Mouse (Mus musculus) neural tube, embryonic 12.5 days (tissue): ENCODE data around the gene Fbxw2. TPM values are rescaled to one million over a fixed set of nuclear protein-coding genes. Genes with fewer than 3 reads are reported as not detected.
"Not testable (repeated sequence)": the region's sequence is repeated elsewhere in the genome, so short reads cannot be mapped to it uniquely, and the experiment has no call there.

Experiments
- ATAC-seq: fragments of 200-750 bp; cut with Nextera tagmentation; 2 replicates; pipeline ENCODE4 v1.8.0; 2017; ENCODE audit warnings: low read depth, mild to moderate bottlenecking, moderate TSS enrichment, moderate library complexity; ENCODE audit not compliant: low FRiP score
- H3K27ac ChIP-seq: fragments of 300-500 bp; sonication (generic); 2 replicates; pipeline ENCODE4 v1.5.1; 2016
- H3K27me3 ChIP-seq: fragments of 300-500 bp; sonication (generic); replicated peaks from 2 replicates; pipeline ENCODE4 v1.6.1; 2016; ENCODE audit warnings: mild to moderate bottlenecking
- H3K36me3 ChIP-seq: fragments of 300-500 bp; sonication (generic); 2 replicates; pipeline ENCODE4 v1.6.1; 2016; ENCODE audit warnings: mild to moderate bottlenecking
- H3K4me1 ChIP-seq: fragments of 300-500 bp; sonication (generic); 2 replicates; pipeline ENCODE4 v1.6.1; 2016
- H3K4me2 ChIP-seq: fragments of 300-500 bp; sonication (generic); replicated peaks from 2 replicates; pipeline ENCODE4 v1.6.1; 2016; ENCODE audit warnings: mild to moderate bottlenecking
- H3K4me3 ChIP-seq: fragments of 300-500 bp; sonication (generic); 2 replicates; pipeline ENCODE4 v1.5.1; 2016
- H3K9ac ChIP-seq: fragments of 300-500 bp; sonication (generic); 2 replicates; pipeline ENCODE4 v1.6.1; 2016; ENCODE audit warnings: mild to moderate bottlenecking
- H3K9me3 ChIP-seq: fragments of 300-500 bp; sonication (generic); 2 replicates; pipeline ENCODE4 v1.6.1; 2016; ENCODE audit warnings: mild to moderate bottlenecking
- WGBS: fragments of 180-500 bp; shearing (Covaris S2); methylation state at CpG from one replicate; pipeline ENCODE4 v1.1.7; 2016; 5-methylcytosine and 5-hydroxymethylcytosine counted together
- polyA plus RNA-seq: library from polyadenylated mRNA; unstranded; fragments of >200 nt; fragmentation: Nextera tagmentation; extraction: Ambion mirVana; gene quantifications from 2 replicates; pipeline ENCODE4 v1.2.1, GENCODE M21; 2016

The Fbxw2 gene
- polyA plus RNA-seq, 1 experiment from 2014 or later: 72.1 TPM

GRCm38 (mm10) chr2:34808057-34808456 lies 18.1 kb downstream of the Fbxw2 start:
- H3K9me3 ChIP-seq: no peaks in the 10 kb centered on the region
- H3K27me3 ChIP-seq: no peaks in the 10 kb centered on the region
- no peak for ATAC-seq
- peaks cover 5% of the 10 kb centered on the region for H3K4me1 ChIP-seq
- H3K4me2 ChIP-seq: no peak overlapping the region
- H3K9ac ChIP-seq: no peak overlapping the region
- H3K4me3 ChIP-seq: no peak overlapping the region
- peaks cover 33% of the 10 kb centered on the region for H3K36me3 ChIP-seq
- no peak overlapping the region for H3K27ac ChIP-seq
- 89% methylated on average over 2 of the region's 2 CpGs for WGBS

GRCm38 (mm10) chr2:34805364-34805950 lies 20.7 kb downstream of the Fbxw2 start:
- Histone ChIP-seq H3K4me1 (peaks cover 5% of the 10 kb centered on the region), H3K9me3 (no peaks in the 10 kb centered on the region)

GRCm38 (mm10) chr2:34804815-34805214 lies 21.3 kb downstream of the Fbxw2 start:
- H3K9ac ChIP-seq: no peak overlapping the region
- ATAC-seq: no peak
- WGBS: 92% methylated on average over 1 of the region's 1 CpGs
- peaks cover 19% of the 10 kb centered on the region for H3K36me3 ChIP-seq
- no peak overlapping the region for H3K4me2 ChIP-seq
- H3K4me3 ChIP-seq: no peak overlapping the region
- H3K27me3 ChIP-seq: no peaks in the 10 kb centered on the region
- peaks cover 8% of the 10 kb centered on the region for H3K4me1 ChIP-seq
- no peaks in the 10 kb centered on the region for H3K9me3 ChIP-seq
- no peak overlapping the region for H3K27ac ChIP-seq

More at GRCm38 (mm10) chr2:34805364-34805950, 20.7 kb downstream of the Fbxw2 start:
- Histone ChIP-seq H3K27me3 (no peaks in the 10 kb centered on the region), H3K36me3 (peaks cover 19% of the 10 kb centered on the region), H3K4me3 (no peak overlapping the region), H3K4me2 (no peak overlapping the region), H3K27ac (no peak overlapping the region), H3K9ac (no peak overlapping the region)
- WGBS: 91% methylated on average over 10 of the region's 10 CpGs
- ATAC-seq: no peak

GRCm38 (mm10) chr2:34804172-34804571 lies 21.9 kb downstream of the Fbxw2 start:
- Histone ChIP-seq H3K4me2 (peak overlapping the region; percentile 46; the same call in 1 of the 2 replicates), H3K4me1 (peaks cover 11% of the 10 kb centered on the region), H3K36me3 (peaks cover 17% of the 10 kb centered on the region), H3K9ac (no peak overlapping the region), H3K4me3 (no peak overlapping the region), H3K27ac (no peak overlapping the region), H3K27me3 (no peaks in the 10 kb centered on the region), H3K9me3 (no peaks in the 10 kb centered on the region)
- ATAC-seq: no peak
- 98% methylated on average over 2 of the region's 2 CpGs for WGBS

- peaks cover 15% of the 10 kb centered on the region for H3K4me1 ChIP-seq
- no peaks in the 10 kb centered on the region for H3K9me3 ChIP-seq
- peak overlapping the region; percentile 46 for H3K4me2 ChIP-seq
- no peak overlapping the region for H3K4me3 ChIP-seq
- no peak for ATAC-seq
- peaks cover 12% of the 10 kb centered on the region for H3K36me3 ChIP-seq
- no peaks in the 10 kb centered on the region for H3K27me3 ChIP-seq
- WGBS: 69% methylated on average over 3 of the region's 3 CpGs
- no peak overlapping the region for H3K27ac ChIP-seq
- no peak overlapping the region for H3K9ac ChIP-seq
These were observed 22.4 kb downstream of the Fbxw2 start for GRCm38 (mm10) chr2:34803746-34804145.

- not testable (repeated sequence) for H3K9me3 ChIP-seq, H3K36me3 ChIP-seq, H3K27me3 ChIP-seq
- Histone ChIP-seq H3K4me1 (peaks cover 15% of the 10 kb centered on the region), H3K9ac (peak overlapping the region; percentile 72), H3K4me3 (peak overlapping the region; percentile 63), H3K4me2 (peak overlapping the region; percentile 79), H3K27ac (peak overlapping the region; percentile 83)
- peak; percentile 67 for ATAC-seq
- WGBS: under 1% methylated on average over 31 of the region's 32 CpGs
These were observed 23.4 kb downstream of the Fbxw2 start for GRCm38 (mm10) chr2:34802565-34803245.

- 5% methylated on average over 39 of the region's 39 CpGs for WGBS
These were observed 24.3 kb downstream of the Fbxw2 start for GRCm38 (mm10) chr2:34801516-34802482.

GRCm38 (mm10) chr2:34800371-34800770 lies 25.7 kb downstream of the Fbxw2 start:
- ATAC-seq: no peak
- H3K4me2 ChIP-seq: peak overlapping the region; percentile 85; the same call in 1 of the 2 replicates
- WGBS: 80% methylated on average over 7 of the region's 7 CpGs
- no peaks in the 10 kb centered on the region for H3K36me3 ChIP-seq
- no peak overlapping the region for H3K4me3 ChIP-seq
- no peaks in the 10 kb centered on the region for H3K27me3 ChIP-seq
- peaks cover 15% of the 10 kb centered on the region for H3K4me1 ChIP-seq
- no peak overlapping the region for H3K9ac ChIP-seq
- H3K9me3 ChIP-seq: no peaks in the 10 kb centered on the region
- H3K27ac ChIP-seq: no peak overlapping the region

More at GRCm38 (mm10) chr2:34801516-34802482, 24.3 kb downstream of the Fbxw2 start:
- Histone ChIP-seq H3K4me3 (peak overlapping the region; percentile 63), H3K36me3 (peaks cover under 1% of the 10 kb centered on the region; the same call in 1 of the 2 replicates), H3K27ac (peak overlapping the region; percentile 83), H3K9me3 (no peaks in the 10 kb centered on the region), H3K4me2 (peak overlapping the region; percentile 40), H3K9ac (peak overlapping the region; percentile 72), H3K27me3 (no peaks in the 10 kb centered on the region), H3K4me1 (peaks cover 15% of the 10 kb centered on the region)
- peak; percentile 96 for ATAC-seq

- H3K4me3 ChIP-seq: peak within 1 kb of the TSS; percentile 62
- no peaks in the 10 kb centered on the region for H3K27me3 ChIP-seq
- 6% methylated on average over 44 of the region's 44 CpGs for WGBS
- peaks cover 15% of the 10 kb centered on the region for H3K4me1 ChIP-seq
- H3K27ac ChIP-seq: no peak within 1 kb of the TSS
- peak; percentile 55 for ATAC-seq
- peak within 1 kb of the TSS; percentile 55 for H3K9ac ChIP-seq
- H3K36me3 ChIP-seq: peaks cover 7% of the 10 kb centered on the region; the same call in 1 of the 2 replicates
- peak within 1 kb of the TSS; percentile 85 for H3K4me2 ChIP-seq
- no peaks in the 10 kb centered on the region for H3K9me3 ChIP-seq
These were observed 26.5 kb downstream of the Fbxw2 start, which contains the start of gene Rabepk for GRCm38 (mm10) chr2:34799357-34800256. Gene Rabepk, minus strand, starts transcription at chr2:34799912.

- Histone ChIP-seq H3K9ac (no peak overlapping the region), H3K4me1 (peaks cover 10% of the 10 kb centered on the region), H3K9me3 (no peaks in the 10 kb centered on the region), H3K27me3 (no peaks in the 10 kb centered on the region), H3K4me3 (no peak overlapping the region), H3K36me3 (peaks cover 12% of the 10 kb centered on the region), H3K4me2 (no peak overlapping the region), H3K27ac (no peak overlapping the region)
- WGBS: 97% methylated on average over 7 of the region's 7 CpGs
- ATAC-seq: no peak
These were observed 30.7 kb downstream of the Fbxw2 start for GRCm38 (mm10) chr2:34795426-34795825.

- Histone ChIP-seq H3K9me3 (no peaks in the 10 kb centered on the region), H3K27ac (no peak overlapping the region), H3K4me3 (no peak overlapping the region), H3K27me3 (no peaks in the 10 kb centered on the region), H3K9ac (no peak overlapping the region), H3K36me3 (peaks cover 17% of the 10 kb centered on the region), H3K4me2 (no peak overlapping the region), H3K4me1 (peaks cover 7% of the 10 kb centered on the region; the same call in 1 of the 2 replicates)
- no peak for ATAC-seq
- WGBS: 89% methylated on average over 2 of the region's 2 CpGs
These were observed 31.6 kb downstream of the Fbxw2 start for GRCm38 (mm10) chr2:34794511-34794910.
